Mouse (Mus musculus): ENCODE results near the gene Cyfip2. TPM values are rescaled to one million over a fixed set of nuclear protein-coding genes. Genes with fewer than 3 reads are reported as not detected.

The Cyfip2 gene
- polyA plus RNA-seq, 1 experiment from 2014 or later: 7.2 TPM

DNA sequence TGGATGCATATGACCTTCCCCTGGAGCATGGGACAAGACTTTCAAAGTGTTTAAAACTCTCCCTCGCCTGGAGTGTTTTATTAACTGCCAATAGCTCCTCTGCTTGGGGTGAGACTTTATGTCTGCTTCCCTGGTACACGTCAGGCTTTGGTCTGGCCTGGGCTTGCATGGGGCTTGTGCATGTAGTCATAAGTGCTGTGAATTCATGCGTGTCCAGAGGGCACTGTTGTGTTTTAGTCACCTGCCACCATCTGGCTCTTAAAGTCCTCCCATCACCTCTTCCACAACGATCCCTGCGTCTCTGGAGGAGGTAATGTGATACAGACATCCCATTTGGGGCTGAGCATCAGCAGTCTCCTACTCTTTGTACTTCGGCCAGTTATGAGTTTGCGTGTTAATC, 8.9 kb upstream of the Cyfip2 start:
- Histone ChIP-seq H3K36me3 (no peaks in the 10 kb centered on the region), H3K9ac (no peak overlapping the region), H3K9me3 (replicated peaks) (no peaks in the 10 kb centered on the region), H3K27me3 (no peaks in the 10 kb centered on the region), H3K4me1 (replicated peaks) (no peaks in the 10 kb centered on the region; the same call in 1 of the 2 replicates), H3K4me2 (no peak overlapping the region), H3K27ac (no peak overlapping the region), H3K4me3 (no peak overlapping the region)
- no peak for ATAC-seq (replicated peaks; ENCODE audit: insufficient number of reproducible peaks, insufficient read depth, low FRiP score, low read depth)
- 67% methylated on average over 7 of the region's 7 CpGs for WGBS

DNA sequence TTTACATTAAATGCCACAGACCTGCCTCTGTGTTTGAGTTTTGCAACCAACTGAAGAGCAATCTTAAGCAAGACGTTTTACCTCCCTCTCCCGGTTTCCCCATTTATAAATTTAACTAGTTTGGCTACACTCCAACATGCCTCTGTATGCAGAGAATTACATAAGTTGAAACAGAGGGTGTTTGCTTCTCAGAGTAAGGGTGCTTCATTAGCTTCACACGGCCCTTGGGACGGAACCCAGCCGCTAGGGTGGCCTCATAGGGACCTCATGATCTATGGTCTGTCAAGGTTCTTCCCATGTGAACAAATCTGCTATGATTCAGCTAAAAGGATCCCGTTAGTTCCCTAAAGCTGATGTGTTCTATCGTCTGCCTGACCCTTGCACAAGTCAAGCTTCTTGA, 1.9 kb upstream of the Cyfip2 start:
- Histone ChIP-seq H3K9me3 (replicated peaks) (no peaks in the 10 kb centered on the region), H3K4me2 (no peak overlapping the region), H3K9ac (no peak overlapping the region), H3K27ac (no peak overlapping the region), H3K36me3 (no peaks in the 10 kb centered on the region), H3K27me3 (peaks cover 12% of the 10 kb centered on the region), H3K4me3 (no peak overlapping the region), H3K4me1 (replicated peaks) (peaks cover 14% of the 10 kb centered on the region)
- no peak for ATAC-seq (replicated peaks; ENCODE audit: insufficient number of reproducible peaks, insufficient read depth, low FRiP score, low read depth)
- WGBS: 46% methylated on average over 7 of the region's 7 CpGs

DNA sequence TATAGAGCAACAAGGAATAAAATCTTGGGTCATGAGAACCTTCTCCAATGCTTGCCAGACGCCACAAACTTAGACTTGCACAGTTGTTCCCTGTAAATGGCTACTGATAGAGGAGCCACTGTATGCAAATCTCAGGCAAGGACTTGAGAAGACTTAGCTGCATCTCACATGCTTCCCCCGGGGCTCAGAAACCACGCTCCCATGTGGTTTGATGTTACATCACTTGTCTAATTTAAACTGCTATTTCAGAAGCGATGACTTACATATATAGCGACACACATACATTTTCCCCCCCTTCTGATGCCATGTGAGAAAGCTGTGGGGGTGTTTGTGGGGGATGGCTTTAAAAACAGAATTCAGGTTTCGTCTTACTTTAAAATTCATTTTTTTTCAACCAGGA, 1.2 kb upstream of the Cyfip2 start:
- Histone ChIP-seq H3K36me3 (no peaks in the 10 kb centered on the region), H3K4me1 (replicated peaks) (peaks cover 16% of the 10 kb centered on the region), H3K27me3 (peaks cover 12% of the 10 kb centered on the region), H3K27ac (no peak overlapping the region), H3K4me3 (no peak overlapping the region), H3K4me2 (no peak overlapping the region), H3K9me3 (replicated peaks) (no peaks in the 10 kb centered on the region), H3K9ac (no peak overlapping the region)
- WGBS: 70% methylated on average over 6 of the region's 6 CpGs
- ATAC-seq (replicated peaks; ENCODE audit: insufficient number of reproducible peaks, insufficient read depth, low FRiP score, low read depth): no peak

DNA sequence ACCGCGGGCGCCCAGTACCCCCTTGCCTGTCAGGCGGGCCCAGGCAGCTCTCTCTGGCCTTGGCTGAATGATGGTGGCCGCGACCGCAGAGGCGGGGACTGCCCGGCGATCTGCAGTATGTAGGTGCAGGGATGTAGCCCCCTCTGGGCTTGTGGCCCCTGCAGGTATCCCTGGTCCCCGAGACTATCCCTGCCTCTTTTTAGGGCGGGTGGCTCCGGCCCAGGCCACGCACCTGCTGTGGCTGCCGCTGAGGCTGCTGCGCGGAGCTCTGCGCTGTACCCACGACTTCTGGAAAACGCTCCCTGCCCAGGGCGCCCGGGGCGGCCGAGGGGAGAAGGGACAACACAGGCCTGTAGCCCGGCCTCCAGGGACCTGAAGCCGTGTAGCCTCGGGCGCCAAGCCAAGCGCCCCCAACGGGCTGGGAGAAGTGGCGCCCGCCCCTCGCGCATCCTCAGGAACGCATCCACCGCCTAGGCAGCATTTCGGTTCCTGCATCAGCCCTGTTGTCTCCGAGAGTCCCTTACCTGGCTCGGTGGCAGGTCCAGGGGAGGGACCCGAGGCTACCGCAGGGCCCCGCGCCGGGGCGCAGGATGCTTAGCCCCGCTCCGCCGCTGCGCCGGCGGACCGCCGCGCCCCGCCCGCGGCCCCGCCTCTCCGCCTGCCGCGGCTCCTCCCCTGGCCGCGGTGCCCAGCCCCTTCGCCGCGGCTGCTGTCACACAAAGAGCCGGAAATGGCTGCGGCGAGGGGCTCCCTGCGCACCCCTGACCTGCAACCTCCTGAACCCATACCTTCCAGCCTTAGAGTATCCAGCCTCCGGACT, 746 bp downstream of the Cyfip2 start:
- ATAC-seq (replicated peaks; ENCODE audit: insufficient number of reproducible peaks, insufficient read depth, low FRiP score, low read depth): peak; percentile 80
- WGBS: under 1% methylated on average over 70 of the region's 71 CpGs
- Histone ChIP-seq H3K9me3 (replicated peaks) (no peaks in the 10 kb centered on the region), H3K36me3 (no peaks in the 10 kb centered on the region), H3K27me3 (peaks cover 12% of the 10 kb centered on the region), H3K27ac (peak overlapping the region; percentile 70), H3K4me3 (peak overlapping the region; percentile 81), H3K4me1 (replicated peaks) (peaks cover 16% of the 10 kb centered on the region), H3K9ac (peak overlapping the region; percentile 77), H3K4me2 (peak overlapping the region; percentile 99)

DNA sequence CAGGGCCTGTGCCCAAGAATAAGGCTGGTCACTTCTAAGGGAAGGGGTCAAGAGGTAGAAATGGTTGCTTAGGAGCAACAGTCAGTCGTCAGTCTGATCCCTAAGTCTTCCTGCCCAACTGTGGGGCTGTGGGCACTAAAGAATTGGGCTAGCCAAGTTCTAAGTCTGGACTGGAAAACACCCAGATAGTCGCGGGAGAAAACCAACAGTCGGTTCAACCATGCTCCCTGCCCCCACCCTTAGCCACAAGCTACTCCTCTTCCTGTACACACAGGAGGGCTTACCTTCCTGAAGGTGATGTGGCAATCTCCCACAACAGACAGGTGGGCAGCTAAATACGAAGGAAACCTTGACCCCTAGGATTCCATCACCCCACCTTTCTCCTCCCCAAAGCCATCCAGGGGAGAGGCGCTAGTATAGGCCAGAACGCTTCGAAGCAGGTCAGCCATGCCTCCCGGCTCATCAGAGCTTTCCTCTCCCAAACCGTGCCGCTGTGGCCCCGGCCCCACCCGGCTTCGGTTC, 1.4 kb downstream of the Cyfip2 start:
- H3K4me2 ChIP-seq: peak overlapping the region; percentile 99
- peak; percentile 2; the same call in 1 of the 2 replicates for ATAC-seq (replicated peaks; ENCODE audit: insufficient number of reproducible peaks, insufficient read depth, low FRiP score, low read depth)
- H3K27ac ChIP-seq: peak overlapping the region; percentile 70; the same call in 1 of the 2 replicates
- peaks cover 16% of the 10 kb centered on the region for H3K4me1 ChIP-seq (replicated peaks)
- 16% methylated on average over 14 of the region's 14 CpGs for WGBS
- peaks cover 12% of the 10 kb centered on the region for H3K27me3 ChIP-seq
- H3K4me3 ChIP-seq: peak overlapping the region; percentile 81
- no peaks in the 10 kb centered on the region for H3K36me3 ChIP-seq
- peak overlapping the region; percentile 77 for H3K9ac ChIP-seq
- no peaks in the 10 kb centered on the region for H3K9me3 ChIP-seq (replicated peaks)

DNA sequence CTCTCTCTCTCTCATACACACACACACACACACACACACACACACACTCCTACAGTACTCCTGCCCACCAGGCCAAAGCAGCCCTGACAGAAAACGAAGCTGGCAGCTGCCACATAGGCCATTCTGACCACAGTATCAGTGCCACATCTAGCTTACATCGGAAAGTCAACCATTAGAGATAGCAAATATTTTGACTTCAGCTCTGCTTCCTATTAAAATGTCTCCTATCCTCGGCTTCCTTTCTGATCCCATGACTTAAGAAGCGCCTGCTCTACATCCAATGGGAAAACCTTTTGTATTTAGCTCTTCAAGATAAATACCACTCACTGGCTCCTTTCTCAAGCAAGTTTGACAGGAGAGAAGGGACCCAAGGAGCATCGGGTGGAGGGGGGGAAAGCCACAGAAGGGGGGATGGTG, 2.0 kb downstream of the Cyfip2 start:
- 70% methylated on average over 5 of the region's 5 CpGs for WGBS

DNA sequence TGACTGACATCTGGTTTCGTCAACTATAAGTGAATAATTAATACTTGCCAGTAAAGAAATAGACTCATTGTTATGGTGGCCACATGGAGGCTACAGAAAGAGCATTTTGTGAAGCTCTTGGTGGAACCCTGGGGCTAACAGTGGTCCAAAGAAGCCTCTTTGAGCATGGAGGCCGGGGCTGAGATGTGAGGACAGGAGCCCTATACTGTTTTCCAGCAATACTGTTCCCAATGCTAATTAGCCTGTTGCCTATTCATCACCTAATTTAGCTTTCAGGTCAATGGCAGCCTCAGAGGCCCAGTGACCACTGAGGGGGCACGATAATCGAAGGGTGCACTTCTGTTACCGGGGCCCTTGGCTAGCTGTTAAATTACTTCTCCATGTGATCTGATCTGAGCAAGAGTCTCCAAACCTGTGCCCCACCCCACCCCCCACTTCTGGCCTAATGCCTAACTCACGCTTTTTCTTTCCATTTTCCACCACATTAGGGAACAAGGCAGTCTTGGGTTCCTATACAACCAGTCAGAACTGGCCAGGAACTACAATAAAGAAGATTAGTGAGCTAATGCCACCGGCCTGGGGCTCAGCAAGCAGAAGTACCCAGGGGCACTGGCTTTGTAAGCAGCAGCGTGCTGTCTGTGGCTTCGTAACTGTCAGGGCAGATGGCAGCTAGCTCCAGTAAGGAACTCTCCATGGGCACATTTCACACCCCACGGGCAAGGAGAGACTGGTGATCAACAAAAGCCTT, 2.7 kb downstream of the Cyfip2 start:
- Histone ChIP-seq H3K4me3 (no peak overlapping the region), H3K27me3 (peaks cover 12% of the 10 kb centered on the region), H3K4me1 (replicated peaks) (peaks cover 18% of the 10 kb centered on the region), H3K9me3 (replicated peaks) (no peaks in the 10 kb centered on the region), H3K4me2 (0 out of 2 replicates have a peak overlapping the region, but pooled peaks have one; percentile 99), H3K27ac (no peak overlapping the region), H3K36me3 (no peaks in the 10 kb centered on the region), H3K9ac (no peak overlapping the region)
- no peak for ATAC-seq (replicated peaks; ENCODE audit: insufficient number of reproducible peaks, insufficient read depth, low FRiP score, low read depth)
- WGBS: 76% methylated on average over 10 of the region's 10 CpGs

More for the DNA sequence above, 2.0 kb downstream of the Cyfip2 start:
- no peak overlapping the region for H3K9ac ChIP-seq
- peaks cover 12% of the 10 kb centered on the region for H3K27me3 ChIP-seq
- peaks cover 18% of the 10 kb centered on the region for H3K4me1 ChIP-seq (replicated peaks)
- no peak for ATAC-seq (replicated peaks; ENCODE audit: insufficient number of reproducible peaks, insufficient read depth, low FRiP score, low read depth)
- peak overlapping the region; percentile 99 for H3K4me2 ChIP-seq
- H3K27ac ChIP-seq: no peak overlapping the region
- peak overlapping the region; percentile 81 for H3K4me3 ChIP-seq
- H3K36me3 ChIP-seq: no peaks in the 10 kb centered on the region
- H3K9me3 ChIP-seq (replicated peaks): no peaks in the 10 kb centered on the region

DNA sequence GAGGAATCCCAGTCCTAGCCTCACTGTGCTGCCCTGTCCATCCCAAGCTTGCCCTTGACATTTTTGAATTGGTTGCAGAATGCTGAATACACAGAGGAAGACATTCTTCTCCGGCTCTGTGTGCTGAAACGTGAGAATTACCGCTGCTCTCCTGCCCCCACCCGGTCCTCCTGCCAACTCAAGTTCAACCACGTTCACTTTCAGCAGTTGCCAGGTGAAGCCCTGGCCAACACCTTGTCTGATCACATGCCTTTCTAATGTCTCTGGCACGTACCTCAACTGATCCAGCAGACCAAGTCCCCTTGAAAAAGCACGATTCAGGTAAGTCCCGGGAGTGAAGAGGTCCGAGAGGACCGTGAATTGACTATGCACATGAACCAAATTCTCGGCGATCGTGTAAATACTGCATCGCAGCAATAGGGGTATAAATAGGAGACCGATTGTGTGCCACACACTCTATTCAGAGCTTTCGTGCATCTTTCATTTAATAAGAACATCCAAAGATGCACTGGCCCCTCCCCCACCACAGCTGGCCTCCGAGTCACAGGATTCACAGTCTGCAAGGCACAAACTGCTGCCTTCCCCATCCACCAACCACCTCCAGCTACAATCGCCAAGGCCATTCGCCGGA, 3.4 kb downstream of the Cyfip2 start:
- H3K4me3 ChIP-seq: no peak overlapping the region
- no peak overlapping the region for H3K9ac ChIP-seq
- H3K4me2 ChIP-seq: no peak overlapping the region
- ATAC-seq (replicated peaks; ENCODE audit: insufficient number of reproducible peaks, insufficient read depth, low FRiP score, low read depth): no peak
- no peaks in the 10 kb centered on the region for H3K9me3 ChIP-seq (replicated peaks)
- no peak overlapping the region for H3K27ac ChIP-seq
- H3K36me3 ChIP-seq: no peaks in the 10 kb centered on the region
- 81% methylated on average over 20 of the region's 20 CpGs for WGBS
- H3K4me1 ChIP-seq (replicated peaks): peaks cover 18% of the 10 kb centered on the region
- peaks cover 12% of the 10 kb centered on the region for H3K27me3 ChIP-seq

DNA sequence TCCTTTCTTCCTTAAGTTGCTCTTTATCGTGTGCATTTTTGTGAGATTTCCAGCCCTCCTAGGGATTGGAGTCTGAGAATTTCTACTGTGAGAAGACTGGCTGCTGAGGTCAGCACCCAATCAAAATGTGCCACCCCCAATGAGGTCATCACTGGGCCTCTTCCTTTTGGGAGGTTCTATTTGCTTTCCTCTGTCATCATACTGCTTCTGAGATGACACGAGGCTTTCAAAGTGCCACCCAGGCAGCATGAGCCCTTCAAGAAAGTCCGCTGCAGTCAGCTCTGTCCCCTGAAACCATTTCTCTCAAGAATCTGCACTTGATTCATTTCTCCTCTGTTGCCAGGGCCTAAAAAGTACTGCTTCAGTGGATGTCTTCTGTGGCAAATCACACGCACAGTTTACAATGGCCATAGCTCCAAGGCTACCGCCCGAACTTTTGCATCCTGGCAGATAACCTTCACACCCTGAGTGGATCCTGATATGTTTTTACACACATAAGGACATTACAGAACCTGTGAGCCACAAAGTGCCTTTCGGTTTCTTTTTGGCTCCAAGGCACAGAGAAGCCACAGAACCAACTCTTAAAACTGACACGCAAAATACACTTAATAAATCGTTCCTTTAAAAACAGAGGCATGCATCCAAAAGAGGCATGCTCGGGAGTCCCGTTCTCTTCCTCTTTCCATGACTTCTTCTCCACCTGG, 4.2 kb downstream of the Cyfip2 start:
- WGBS: 73% methylated on average over 11 of the region's 11 CpGs
- Histone ChIP-seq H3K27me3 (peaks cover 12% of the 10 kb centered on the region), H3K36me3 (no peaks in the 10 kb centered on the region), H3K9ac (no peak overlapping the region), H3K4me1 (replicated peaks) (peaks cover 18% of the 10 kb centered on the region), H3K4me3 (no peak overlapping the region), H3K4me2 (no peak overlapping the region), H3K27ac (no peak overlapping the region), H3K9me3 (replicated peaks) (no peaks in the 10 kb centered on the region)
- ATAC-seq (replicated peaks; ENCODE audit: insufficient number of reproducible peaks, insufficient read depth, low FRiP score, low read depth): no peak

DNA sequence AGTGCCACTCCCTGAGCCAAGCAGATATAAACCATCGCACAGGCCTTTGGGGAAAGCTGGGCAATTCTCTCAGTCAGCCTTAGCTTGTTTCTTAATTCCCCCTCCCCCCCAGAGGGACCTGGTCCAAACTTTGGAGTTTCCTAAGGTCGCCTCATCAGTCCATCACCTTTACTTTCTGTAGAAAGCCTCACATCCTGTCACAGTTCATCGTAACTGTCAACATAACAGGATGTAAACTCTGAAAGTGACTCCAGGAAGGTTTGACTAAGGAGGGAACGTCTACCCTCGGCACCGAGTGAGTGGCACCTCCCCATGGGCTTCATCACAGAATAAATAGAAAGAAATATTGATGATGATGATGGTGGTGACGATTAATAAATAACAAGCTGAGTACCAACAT, 4.9 kb downstream of the Cyfip2 start:
- 89% methylated on average over 7 of the region's 7 CpGs for WGBS
- H3K27me3 ChIP-seq: peaks cover 12% of the 10 kb centered on the region
- H3K9ac ChIP-seq: no peak overlapping the region
- ATAC-seq (replicated peaks; ENCODE audit: insufficient number of reproducible peaks, insufficient read depth, low FRiP score, low read depth): no peak
- no peak overlapping the region for H3K4me3 ChIP-seq
- H3K36me3 ChIP-seq: no peaks in the 10 kb centered on the region
- peaks cover 16% of the 10 kb centered on the region for H3K4me1 ChIP-seq (replicated peaks)
- H3K9me3 ChIP-seq (replicated peaks): no peaks in the 10 kb centered on the region
- no peak overlapping the region for H3K4me2 ChIP-seq
- H3K27ac ChIP-seq: no peak overlapping the region
